Mouse (Mus musculus) left cerebral cortex, adult 8-10 months (tissue): ENCODE measurements at regions not wholly inside any gene's neighbourhood (a gene's known extent, or its start where the extent isn't known, plus 50 kb on each side); places are given as distances from the start of the nearest gene placed in this dataset.

ENCODE experiments used
- DNase-seq, 2 experiments: peaks; one replicate each; pipeline ENCODE4 v3.0.0; 2022; ENCODE audit warnings: low spot score in 2 of 2

DNA sequence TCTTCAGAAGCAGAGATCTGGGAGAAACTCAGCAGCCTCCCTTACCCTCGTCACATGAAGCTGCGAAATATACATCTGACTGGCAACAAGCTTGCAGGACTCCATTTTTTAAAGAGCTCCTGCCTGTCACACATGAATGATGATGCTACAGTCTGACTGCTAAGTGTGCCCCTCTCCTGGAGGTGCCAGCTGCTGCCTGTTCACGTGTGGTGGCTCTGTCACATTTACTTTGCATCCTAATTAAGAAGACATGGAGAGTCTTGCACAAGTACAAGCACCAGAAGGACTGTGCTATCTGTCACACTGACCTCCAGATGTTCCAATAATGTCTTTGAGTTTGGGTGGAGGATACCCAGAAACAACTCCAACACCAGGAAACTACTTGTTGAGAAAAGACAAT, 240.2 kb downstream of the Ube2cbp start:
- DNase-seq = no peak

DNA sequence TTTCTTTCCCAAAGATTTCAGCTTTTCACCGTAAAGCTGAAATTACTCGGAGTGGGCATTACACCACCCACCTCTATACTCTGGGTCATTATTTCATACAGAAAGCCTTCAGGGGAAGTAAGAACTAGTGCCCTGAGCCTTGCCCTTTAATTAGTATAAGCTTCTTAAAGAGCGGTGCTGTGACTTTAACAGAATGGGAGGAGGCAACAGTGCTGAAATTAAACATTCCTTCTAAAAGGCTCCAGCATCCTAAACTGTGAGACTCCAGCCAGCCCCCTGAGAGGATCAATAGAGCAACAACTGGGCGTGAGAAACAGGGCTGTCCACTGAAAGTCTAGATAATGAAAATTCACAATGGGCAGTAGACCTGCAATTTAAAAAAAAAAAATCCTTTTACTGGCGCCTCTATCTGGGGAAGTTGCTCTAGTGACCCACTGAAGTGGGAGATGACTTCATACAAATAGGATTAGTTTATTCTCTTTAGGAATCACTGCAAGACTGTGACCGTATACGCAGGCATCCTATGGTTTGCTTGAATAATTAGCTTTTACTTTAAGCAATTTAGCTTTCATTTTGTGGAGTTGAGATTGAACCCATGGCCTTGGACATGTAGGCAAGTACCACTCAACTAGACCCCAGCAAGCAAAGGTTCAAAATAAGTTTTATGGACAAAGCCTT, 233.9 kb downstream of the Ube2cbp start:
- DNase-seq = no peak

DNA sequence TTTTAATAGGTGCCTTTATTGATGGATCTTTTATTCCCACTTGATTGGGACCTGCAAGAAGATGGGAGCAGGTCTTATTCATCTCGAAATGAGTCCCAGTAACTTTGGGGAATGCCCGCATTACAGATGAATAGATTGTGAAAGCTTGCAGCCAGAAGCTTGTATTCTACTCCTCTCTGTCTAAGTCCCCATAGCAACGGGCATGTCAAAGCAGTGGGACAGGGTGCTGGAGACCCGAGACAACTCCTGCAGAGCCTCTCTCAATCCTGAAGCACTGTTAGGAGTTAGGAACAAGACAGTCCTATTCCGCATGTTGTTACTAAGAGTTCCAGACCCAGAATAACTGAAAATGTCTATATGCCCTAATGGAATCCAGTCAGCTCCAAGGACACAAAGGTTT, 233.1 kb downstream of the Ube2cbp start:
- DNase-seq = no peak

DNA sequence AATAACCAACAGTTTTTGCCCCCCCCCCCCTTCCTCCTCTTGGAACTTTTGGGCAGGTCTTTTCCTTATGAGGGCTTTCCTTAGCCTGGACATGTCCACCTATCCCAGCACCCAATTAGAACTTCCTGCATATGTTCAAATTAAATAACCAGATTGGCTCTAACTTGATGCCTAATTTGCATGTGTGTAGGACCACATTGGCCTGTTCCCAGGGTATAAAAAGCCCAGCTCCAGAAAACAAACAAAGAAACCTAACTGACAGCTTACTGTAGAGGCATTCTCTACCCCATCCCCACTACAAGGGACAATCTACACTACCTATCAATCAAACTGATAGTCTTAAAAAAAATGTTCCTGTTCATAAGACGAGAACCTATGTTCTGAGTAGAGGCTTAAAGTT, 232.6 kb downstream of the Ube2cbp start:
- no peak for DNase-seq

DNA sequence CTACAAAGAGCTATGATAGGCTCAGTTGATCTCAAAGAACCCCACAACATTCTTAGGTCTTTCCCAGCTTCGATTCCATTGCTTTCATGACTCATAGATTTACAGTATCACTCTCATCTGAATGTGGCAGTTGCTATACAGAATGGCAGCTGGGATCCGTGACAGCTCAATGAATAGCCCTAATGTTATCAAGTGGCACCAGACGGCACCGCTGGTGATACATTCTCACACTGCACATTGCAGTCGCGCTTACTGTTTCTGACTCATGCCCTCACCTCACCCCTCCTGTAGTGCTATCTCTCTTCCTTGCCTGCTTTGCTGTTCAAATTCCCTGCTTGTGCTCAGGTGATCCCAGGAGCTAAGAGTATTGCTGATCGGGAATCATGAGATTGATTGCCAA, 231.0 kb downstream of the Ube2cbp start:
- DNase-seq = no peak

DNA sequence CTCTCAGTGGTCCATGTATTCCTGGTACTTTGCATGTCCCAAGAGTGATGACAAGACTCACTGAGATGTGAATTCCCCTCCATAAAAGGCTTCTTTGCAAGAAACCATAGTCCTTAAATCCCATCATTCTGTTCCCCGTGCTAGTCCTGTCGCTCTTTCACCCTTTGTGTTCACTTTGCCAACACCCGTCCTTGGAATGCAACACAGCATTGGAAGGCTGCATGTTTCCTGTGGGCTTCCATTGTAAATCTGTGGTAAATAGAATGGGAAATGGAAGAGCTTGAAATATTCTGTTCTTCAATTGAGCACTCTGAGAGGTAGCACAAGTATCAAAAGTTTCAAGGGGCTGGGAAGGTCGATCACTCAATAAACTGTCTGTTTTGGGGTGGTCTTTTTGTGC, 226.1 kb downstream of the Ube2cbp start:
- no peak for DNase-seq

DNA sequence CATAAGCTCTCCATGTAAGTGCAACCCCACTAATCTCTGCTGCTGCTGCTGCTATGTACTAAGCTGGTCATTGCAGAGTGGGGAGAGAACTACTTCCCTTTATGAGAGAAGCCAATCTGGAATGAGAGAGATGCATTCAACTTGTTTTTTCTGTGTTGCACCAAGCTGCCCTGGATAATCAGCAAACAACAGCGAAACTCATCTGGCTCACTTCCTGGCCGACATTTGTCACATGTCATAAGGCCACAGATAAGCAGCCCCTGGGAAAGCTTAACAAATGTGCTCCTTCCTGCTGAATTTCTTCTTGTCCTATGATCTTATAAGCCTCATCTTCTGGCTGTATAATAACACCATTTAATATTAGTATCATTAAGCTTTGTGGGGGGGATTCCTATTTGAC, 224.5 kb downstream of the Ube2cbp start:
- DNase-seq = no peak

DNA sequence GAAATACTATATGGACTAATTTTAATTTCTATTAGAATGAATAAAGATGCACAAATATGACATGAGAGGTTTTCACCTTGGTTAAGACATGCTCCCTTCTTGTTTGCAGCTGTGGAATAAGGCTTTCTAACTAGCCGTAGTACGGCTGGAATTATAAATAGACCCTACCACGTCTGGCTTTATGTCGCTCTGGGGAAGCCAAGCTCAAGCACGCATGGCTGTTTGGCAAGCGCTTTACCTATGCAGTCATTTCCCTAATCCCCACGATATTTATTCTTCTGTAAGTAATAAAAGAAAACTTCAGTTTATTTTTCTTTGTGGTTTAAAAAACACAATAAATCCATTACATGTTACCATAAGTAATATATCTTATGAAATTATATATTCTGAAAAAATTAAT, 223.9 kb downstream of the Ube2cbp start:
- DNase-seq = no peak

DNA sequence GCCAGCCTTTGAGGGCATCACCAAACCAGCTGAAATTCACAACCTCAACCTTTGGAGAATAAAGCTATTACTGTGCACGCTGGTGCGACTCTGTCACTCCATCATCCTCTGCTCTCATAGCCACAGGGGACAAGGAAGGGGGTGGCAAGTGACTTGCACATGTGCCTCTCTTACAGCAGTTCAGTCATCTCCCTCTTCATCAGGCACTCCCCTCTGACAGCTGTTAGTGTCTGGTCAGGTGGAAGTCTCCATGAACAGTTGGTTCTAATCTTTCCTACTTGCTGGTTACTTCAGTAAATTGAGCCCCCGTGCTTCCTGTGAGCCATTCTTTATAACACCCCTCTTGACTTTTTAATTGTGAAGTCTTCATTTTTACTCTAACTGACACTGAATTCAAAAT, 214.6 kb downstream of the Ube2cbp start:
- no peak for DNase-seq

DNA sequence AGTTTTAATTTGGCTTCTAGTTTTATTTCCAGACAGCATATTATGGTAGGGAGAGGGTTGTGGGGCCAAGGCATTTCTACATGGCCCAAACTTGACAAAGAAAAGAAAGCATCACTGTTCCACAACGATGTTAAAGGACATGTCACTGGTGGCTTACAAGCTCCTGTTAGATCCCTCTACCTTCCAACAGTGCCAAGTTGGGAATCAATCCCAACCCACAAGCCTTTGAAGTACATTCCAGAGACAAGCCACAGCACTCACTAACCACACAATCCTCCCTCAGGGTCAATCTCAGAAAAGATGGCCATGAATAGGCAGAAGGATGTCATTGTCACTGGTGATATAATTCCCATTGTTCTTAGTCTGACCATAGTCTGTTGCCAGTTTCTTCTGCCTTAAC, 213.4 kb downstream of the Ube2cbp start:
- no peak for DNase-seq
